Mouse (Mus musculus): ENCODE data around the gene Ubp1.
"Not testable (repeated sequence)": the region's sequence is repeated elsewhere in the genome, so short reads cannot be mapped to it uniquely, and the experiment has no call there.

The Ubp1 gene

DNA sequence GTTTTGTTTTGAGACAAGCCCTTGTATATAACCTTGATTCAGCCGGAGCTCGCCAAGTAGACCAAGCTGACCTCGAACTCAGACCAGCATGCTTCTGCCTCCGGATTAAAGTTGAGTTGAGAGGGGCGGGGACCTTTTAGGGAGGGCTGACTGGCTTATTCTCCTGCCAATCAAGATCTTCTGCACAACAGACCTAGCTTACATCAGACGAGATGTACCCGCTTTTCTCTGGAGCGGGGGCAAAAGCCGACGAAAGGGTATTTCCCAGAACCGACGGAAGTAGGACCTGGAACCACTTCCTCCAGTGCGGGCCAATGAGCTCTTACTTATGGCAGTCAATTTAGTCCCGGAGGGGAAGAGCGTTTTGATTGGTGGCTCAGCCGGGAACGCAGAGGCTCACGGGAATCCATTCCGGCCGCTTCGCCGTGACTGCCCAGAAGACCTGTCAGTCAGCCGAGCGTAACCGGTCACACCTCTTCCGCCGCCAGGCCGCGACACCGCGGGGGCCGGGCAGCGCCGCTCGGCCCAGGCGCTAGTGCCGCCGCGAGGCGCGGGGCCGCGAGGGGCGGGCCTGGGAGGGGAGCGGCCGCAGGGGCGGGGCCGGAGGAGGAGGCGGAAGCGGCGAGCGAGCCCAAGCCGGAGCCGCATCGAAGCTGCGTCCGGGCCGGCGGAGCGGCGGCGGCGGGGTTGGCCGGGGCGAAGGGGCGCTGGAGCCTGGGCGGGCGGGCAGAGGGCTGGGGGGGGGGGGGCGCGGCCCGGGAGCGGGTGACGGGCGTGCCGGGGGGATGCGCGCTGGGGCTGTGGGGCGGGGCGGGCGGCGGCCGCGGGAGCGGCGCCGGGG, at the start of gene Ubp1:
Ubp1 (plus strand) TSS at position 401 of the 841 bp plus-strand sequence.
- DNase-seq (ENCODE audit: low spot score) = peak; percentile 96

DNA sequence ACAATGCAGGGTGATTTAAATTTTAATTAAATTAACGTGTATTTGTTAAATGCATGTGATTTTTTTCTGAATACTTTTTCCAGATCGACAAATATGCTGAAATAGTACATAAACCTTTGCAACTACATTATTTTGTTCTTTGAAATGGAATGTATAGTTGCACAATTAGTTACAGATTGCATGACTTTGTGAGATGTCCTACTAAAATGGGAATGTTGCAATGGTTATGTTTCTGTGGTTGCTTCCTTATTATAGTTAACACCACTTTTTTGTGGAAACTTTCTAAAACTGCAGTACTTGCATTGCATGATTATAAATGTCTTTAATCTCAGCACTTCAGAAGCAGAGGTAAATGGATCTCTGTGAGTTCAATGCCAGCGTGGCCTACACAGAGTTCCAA, 35.8 kb upstream of the Ubp1 start:
- DNase-seq (ENCODE audit: low spot score) = no peak

DNA sequence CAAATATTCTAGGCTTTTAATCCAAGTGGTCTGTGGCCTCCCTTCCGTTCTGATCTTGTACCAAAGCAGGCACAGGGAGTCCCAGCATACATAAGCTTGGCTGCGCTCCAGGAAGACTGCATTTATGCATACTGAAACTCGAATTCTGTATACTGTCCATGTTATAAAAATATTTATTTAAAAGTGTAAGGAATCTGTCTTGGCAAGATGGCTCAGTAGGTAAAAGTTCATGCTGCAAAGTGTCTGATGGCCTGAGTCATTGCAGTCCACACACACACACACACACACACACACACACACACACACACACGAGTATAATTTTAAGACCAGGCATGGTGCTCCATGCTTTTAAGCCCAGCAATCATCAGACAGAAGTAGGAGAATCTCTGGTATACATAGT, 27.6 kb upstream of the Ubp1 start:
- DNase-seq (ENCODE audit: low spot score) = no peak

DNA sequence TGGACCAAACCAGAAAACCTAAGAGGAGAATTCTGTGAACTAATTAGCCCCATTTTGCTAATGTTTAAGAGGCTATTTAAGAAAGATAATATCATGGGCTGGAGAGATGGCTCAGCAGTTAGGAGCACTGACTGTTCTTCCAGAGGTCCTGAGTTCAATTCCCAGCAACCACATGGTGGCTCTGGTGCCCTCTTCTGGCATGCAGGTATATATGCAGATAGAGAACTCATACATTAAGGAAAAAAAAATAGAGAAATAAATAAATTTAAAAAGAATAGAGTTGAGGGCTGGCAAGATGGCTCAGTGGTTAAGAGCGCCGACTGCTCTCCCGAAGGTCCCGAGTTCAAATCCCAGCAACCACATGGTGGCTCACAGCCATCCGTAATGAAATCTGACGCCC, 26.4 kb upstream of the Ubp1 start:
- DNase-seq (ENCODE audit: low spot score) = not testable (repeated sequence)

DNA sequence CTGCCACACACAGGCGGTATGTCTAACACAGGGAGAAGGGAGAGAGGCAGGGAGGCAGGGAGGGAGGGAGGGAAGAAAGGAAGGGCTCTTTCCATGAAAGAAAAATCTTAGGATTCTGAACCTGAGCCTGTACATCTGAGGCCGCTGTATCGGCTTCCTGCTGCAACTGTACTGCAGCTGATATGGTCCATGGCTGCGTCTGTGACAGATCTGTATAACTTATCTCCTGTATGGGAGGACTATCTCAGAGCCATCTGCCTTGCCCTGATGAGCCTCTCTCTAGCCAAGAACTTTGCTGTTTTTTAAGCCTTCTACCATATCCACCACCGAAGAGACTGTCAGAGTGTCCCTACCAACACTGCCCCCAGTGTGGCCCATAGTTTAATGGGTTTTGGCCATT, 14.9 kb upstream of the Ubp1 start:
- DNase-seq (ENCODE audit: low spot score) = no peak

DNA sequence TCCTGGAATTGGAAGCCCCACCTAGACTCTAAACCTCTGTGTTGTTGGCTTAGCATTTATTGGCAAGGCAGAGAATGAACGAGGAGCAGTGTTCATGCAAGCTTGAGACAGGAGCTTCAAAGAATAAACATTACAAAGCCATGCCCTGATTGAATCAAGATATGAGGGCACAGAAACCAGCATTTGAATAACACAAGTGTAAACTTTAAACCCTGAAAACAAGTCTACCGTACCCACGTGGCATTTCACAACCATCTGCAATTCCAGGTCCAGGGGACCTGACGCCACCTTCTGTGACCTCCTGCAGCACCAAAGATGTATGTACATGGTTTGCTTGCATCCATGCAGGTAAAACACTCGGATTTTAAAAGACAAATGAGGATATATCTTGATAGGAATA, 8.1 kb upstream of the Ubp1 start:
- no peak for DNase-seq (ENCODE audit: low spot score)

DNA sequence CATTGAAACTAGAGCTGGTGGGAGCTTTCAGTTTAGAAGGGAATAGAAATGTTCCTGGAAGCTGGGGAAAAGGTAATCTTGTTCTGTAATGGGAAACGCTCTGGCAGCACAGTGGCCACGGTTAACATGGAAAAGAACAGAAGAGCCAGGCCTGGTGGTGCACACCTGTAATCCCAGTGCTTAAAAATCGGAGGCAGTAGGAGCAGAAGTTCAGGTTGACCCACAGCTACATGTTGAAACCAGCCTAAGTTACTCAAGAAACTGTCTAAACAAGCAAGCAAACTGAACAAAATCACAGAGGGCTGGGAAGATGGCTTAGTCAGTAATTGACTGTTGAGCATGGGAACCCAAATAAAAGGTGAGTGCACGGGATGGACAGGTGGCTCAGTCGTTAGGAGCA, 5.9 kb upstream of the Ubp1 start:
- no peak for DNase-seq (ENCODE audit: low spot score)

DNA sequence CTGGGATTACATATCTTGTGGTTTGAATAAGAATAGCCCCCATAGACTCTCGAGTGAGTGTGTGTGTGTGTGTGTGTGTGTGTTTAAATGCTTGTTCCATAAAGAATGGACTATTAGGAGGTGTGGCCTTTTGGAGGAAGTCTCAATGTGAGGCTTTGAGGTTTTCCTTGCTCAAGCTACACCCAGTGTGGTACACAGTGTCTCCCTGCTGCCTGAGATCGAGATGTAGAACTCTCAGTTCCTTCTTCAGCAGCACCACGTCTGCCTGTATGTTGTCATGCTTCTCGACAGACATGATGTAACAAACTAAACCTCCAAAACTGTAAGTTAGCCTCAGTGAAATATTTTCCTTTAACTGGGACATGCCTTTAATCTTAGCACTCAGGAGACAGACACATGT, 2.1 kb upstream of the Ubp1 start:
- DNase-seq (ENCODE audit: low spot score) = no peak

DNA sequence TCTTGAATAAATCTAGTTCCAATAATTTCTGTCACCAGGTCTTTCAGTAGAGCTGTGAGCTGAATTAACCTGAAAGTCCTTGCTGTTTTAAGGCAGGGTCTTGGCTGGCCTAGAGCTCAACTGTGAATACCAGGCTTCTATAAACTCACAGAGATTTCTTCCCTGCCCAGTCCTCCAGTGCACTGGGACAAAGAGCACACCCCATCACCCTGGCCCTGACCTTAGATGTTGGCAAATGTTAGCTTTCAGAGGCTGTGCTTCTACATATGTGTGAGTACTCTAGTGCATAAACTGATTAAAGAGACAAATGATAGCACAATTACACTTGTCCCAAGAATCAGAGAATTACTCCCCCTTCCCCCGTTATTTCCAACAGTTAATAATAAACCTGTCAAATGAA, 1.1 kb upstream of the Ubp1 start:
- no peak for DNase-seq (ENCODE audit: low spot score)

DNA sequence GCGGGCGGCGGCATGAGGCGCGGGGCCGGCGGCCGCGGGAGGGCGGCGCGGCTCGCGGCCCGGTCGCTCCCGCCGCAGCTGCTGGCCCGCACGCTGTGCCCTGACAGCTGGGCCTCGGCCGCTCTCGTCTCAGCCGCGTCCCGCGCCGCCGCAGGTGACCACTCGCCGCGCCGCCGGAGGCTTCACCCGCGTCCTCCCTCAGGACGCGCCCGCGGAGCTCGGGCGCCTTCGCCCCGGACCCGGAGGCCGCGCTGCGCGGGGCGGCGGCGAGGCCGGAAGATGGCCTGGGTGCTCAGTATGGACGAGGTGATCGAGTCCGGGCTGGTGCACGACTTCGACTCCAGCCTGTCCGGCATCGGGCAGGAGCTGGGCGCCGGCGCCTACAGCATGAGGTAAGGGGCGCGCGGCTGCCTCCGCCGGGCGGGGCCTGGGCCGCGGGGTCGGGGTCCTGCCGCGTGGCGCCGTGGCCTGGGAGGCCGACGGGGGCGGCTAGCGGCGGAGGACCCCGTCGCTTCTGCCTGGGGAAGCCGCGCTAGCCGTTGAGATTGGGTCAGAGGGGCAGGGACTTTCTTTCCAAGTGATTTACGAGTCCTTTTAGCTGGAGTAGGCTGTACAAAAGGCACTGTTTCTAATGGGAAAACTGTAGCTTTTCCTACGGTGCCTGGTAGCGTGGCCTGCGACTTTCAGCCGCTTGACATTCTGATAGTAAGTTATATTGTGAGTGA, 803 bp downstream of the Ubp1 start:
- peak; percentile 10 for DNase-seq (ENCODE audit: low spot score)

- peak; percentile 13 for DNase-seq (ENCODE audit: low spot score)
Observed at GRCm38 (mm10) chr9:113932100-113932470, 1.4 kb downstream of the Ubp1 start.

DNA sequence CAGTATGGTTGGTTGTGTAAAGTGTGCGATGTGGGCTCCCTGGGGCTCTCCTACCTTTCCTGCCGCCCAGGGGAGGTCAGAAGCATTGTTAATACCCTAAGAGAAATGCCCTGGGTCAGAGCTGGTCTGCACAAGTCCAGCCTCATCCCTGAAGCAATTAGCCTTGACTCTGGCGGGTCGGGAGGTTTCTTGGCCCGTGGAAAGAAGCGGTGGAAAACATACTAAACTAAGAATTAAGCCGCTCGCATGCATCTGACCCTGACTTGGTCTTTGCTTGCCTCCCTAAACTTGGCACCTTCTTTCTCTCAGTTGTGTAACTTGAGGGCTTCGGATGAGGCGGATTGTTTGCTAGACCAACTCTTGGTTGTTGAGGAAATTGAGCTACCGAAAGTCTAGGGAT, 1.8 kb downstream of the Ubp1 start:
- DNase-seq (ENCODE audit: low spot score) = no peak

- DNase-seq (ENCODE audit: low spot score) = no peak
Observed at GRCm38 (mm10) chr9:113935638-113936037, 4.9 kb downstream of the Ubp1 start.

DNA sequence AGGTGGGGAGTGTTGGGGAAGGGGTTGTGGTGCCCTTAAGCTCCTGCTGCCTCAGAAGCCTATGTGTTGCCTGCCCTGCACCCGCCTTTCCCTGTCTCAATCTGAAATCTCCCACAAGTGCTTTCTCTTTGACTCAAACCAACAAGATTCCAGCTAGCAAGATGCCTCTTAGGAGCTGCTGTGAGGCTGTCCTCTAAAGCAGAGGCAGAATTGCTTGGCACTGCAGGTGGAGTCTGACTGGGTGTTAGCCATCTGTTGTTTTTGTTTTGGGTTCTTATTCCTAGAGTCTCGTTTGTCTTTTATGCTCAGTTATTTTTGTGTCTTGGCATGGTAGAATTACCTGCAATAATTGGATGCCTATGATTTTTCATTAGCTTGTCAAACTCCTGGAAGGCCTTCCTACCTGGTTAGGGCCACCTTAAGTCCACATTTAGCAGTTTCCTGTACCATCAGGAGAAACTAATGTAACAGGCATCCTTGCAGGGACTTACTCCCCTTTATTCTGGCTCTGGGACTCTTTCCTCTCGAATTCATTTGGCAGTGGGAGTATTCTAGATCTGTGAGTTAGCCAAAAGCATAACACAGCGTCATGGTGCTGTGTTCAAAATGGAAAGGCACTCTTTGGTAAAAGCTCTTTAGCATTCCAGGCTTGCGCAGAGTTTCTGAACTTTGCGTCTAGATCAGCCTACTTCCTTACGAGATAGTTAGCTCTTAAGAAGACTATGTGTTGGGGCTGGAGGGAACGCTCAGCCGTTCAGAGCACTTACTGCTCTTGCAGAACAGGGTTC, 8.5 kb downstream of the Ubp1 start:
- DNase-seq (ENCODE audit: low spot score) = no peak

- DNase-seq (ENCODE audit: low spot score) = no peak
Observed at GRCm38 (mm10) chr9:113941103-113941805, 10.5 kb downstream of the Ubp1 start.

GRCm38 (mm10) chr9:113943372-113943771, 12.6 kb downstream of the Ubp1 start:
- no peak for DNase-seq (ENCODE audit: low spot score)

DNA sequence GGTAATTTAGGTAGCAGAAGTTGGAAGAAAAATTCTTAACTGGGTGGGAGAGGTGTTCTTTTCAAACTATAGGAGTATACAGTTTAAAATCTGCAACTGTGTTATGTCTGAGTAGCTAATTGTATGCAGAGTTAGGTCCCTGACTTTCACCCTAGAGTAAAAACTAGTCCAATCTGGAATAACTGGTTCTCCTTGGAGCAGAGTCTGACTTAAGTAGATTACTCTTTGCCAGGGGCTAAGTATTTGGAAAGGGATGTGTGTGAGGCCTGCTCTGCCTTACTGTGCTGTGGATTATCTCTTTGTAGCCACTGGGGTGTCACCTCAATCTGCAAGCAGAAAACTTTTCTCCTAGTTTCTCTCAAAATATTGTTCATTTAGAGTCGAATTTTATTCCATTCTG, 16.5 kb downstream of the Ubp1 start:
- no peak for DNase-seq (ENCODE audit: low spot score)

DNA sequence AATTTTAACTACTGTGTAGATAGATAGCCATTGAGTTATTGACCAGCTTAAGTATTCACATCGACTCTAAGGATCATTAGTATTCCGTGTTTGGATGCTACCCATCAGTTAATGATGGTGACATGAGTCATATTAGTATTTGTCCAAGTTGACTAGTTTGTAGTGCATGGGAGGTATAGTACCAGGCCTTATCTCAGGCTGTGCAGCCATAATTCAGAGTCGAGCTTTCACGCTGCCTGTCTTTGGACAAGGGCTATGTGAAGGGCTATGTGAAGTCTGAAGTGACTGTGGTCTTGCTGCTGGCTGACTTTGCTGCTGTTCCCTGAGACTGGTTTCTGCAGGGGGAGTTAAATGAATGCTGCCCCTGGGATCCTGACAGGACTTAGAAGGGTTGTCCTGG, 27.0 kb downstream of the Ubp1 start:
- DNase-seq (ENCODE audit: low spot score) = no peak

GRCm38 (mm10) chr9:113963718-113964117, 33.0 kb downstream of the Ubp1 start:
- no peak for DNase-seq (ENCODE audit: low spot score)

GRCm38 (mm10) chr9:113964415-113964814, 33.7 kb downstream of the Ubp1 start:
- no peak for DNase-seq (ENCODE audit: low spot score)

DNA sequence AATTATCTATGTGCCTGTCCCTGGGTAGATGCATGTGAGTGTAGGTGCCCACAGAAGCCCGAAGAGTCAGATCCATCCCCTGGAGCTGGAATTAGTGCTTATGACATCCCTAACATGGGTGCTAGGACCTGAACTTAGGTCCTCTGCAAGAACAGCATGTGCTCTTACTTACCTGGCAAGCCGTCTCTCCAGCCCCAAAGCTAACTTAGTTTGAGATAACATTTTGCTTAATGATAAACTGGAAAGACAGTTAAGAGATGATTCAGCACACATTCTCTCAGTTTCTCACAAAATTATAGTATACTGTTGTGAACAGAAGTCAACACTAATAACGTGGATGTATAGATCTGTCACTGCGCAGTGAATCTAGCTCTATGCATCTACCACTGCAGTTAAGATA, 36.1 kb downstream of the Ubp1 start:
- no peak for DNase-seq (ENCODE audit: low spot score)

- no peak for DNase-seq (ENCODE audit: low spot score)
Observed at GRCm38 (mm10) chr9:113968967-113969366, 38.2 kb downstream of the Ubp1 start.
